Mouse (Mus musculus) layer of hippocampus, postnatal 14 days (tissue): ENCODE data around the gene Teddm2. TPM values are rescaled to one million over a fixed set of nuclear protein-coding genes. Genes with fewer than 3 reads are reported as not detected.

ENCODE experiments used
- DNase-seq, 2 experiments: peaks; one replicate each; pipeline ENCODE4 v3.0.0; 2021 to 2022; ENCODE audit warnings: low spot score in 2 of 2, mixed read lengths in 1 of 2
- long read RNA-seq, 2 experiments: library from polyadenylated mRNA; stranded (forward); transcript quantifications; one replicate each; pipeline ENCODE4 v2.0.0; 2021
- total RNA-seq, 2 experiments: library from RNA; stranded (reverse); gene quantifications; 2 replicates each; pipeline ENCODE4 v1.2.3; 2021

Gene Teddm2
- 1 to 10 TPM; 1.7 to 2.8 TPM for total RNA-seq
- long read RNA-seq, experiment 1, partial matches to known transcripts = 0 of 1 reads
- long read RNA-seq, experiment 1, other reads (novel, unspliced or antisense) = 0 of 1 reads
- long read RNA-seq, experiment 2, partial matches to known transcripts = 0 of 1 reads
- long read RNA-seq, experiment 2, other reads (novel, unspliced or antisense) = 1 of 1 reads

GRCm38 (mm10) chr1:153899731-153900380, at the start of gene Teddm2, which contains the start of gene Glul:
Teddm2 (minus strand) TSS chr1:153900228.
Glul (plus strand) TSS chr1:153899944.
- DNase-seq = peak; percentile 93 to 97

- DNase-seq = no peak
Measured at GRCm38 (mm10) chr1:153947837-153948236, 47.8 kb upstream of the Teddm2 start.

DNA sequence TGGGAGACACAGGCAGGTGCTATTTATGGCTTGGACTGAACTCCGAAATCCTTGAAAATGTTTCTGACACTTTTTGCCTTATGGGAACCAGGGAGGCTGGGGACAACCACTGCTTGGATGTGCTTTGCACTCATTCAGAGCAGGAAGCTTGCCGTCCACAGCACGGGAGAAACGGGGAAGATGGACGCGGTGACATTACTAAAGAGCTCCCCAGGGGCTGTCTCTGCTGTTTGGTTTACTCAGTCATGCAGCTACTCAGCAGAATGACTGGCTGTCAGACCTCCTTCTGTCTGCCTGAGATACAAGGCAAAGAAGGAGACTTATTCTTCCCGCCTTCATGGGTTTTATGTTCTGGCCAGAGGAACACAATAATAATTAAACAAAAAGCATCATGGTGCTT, 46.9 kb upstream of the Teddm2 start:
- no peak for DNase-seq

DNA sequence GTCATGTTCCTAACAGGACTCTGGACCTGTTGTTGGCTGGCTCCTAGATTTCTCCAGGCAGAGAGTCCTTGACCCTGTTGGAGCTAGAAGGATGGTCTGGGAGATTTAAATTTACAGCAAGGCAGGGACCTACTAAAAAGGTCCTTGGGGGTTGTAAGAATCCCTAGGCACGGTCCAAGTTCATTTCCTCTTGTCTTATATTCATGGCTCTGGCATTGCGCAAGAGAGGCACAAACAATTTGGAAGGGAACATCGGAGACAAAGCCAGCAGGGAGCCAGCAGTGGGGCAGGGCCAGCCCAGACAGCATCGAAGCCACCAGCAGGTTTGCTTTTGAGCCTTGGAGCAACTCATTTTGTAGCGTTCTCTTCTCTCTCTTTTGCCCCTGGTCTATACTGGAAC, 45.2 kb upstream of the Teddm2 start:
- DNase-seq = no peak

- DNase-seq = peak in 1 of 2 experiments; percentile 34
Measured at GRCm38 (mm10) chr1:153940986-153941385, 41.0 kb upstream of the Teddm2 start.

GRCm38 (mm10) chr1:153937025-153937424, 37.0 kb upstream of the Teddm2 start:
- no peak for DNase-seq

DNA sequence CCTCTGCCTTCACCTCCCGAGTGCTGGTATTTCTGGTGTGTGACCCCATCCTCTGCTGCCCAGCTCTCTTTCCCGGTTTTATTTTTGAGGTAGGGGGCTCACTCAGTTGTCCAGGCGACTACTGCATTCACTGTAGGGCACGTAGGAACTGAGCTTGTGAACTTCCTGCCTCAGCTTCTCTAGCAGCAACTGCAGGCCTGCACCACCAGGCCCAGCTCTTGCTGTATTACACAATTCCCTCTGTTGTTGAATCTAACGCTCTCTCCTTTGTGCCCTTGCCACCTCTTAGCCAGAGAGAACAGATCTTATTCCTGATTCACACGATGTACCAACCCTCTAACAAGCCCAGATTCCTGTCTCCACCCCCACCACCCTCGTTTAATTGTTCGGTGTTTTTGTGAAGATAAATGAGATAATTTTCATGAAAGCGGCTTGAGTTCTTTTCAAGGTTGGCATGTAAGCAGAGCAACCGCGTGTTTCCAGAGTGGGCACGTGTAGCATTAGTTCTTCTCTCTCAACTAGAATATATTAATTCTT, 35.9 kb upstream of the Teddm2 start:
- no peak for DNase-seq

- no peak for DNase-seq
Measured at GRCm38 (mm10) chr1:153933772-153934171, 33.7 kb upstream of the Teddm2 start.

DNA sequence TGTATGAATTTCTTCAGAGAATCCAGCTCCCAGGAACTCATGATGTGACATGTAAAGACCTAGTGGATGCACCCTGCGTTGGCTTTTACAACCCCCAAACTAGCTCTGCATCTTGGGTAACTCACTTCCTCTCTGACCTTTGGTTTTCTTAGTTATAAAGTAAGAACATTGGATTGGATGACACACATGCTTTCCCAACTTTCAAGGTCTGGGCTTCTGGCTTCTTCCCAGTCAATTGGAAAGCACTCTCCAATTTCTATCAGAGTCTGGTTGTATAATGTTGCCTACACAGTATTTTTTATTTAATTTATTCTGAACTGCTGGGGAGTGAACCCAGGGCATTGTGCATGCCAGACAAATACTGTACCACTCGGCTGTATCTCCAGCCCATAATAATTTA, 30.4 kb upstream of the Teddm2 start:
- DNase-seq = no peak

- no peak for DNase-seq
Measured at GRCm38 (mm10) chr1:153924395-153925385, 24.7 kb upstream of the Teddm2 start.

GRCm38 (mm10) chr1:153922571-153923021, 22.6 kb upstream of the Teddm2 start:
- DNase-seq = no peak

DNA sequence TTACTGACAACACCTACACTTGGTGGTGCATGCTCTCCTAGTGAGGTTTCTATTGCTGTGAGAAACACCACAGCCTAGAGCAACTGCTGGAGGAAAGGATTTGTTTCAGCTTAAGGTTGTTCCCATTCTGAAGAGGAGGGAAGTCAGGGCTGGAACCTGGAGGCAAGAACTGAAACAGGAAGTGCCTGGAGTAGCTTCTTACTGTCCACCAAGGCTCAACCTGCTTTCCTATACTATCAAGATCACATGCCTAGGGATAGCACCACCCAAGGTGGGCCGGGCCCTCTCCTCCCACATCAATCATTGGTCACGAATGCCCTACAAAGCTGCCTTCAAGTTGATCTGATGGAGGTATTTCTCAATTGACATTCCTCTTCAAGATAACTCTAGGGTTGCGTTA, 21.6 kb upstream of the Teddm2 start:
- DNase-seq = no peak

GRCm38 (mm10) chr1:153918521-153919206, 18.6 kb upstream of the Teddm2 start:
- no peak for DNase-seq

DNA sequence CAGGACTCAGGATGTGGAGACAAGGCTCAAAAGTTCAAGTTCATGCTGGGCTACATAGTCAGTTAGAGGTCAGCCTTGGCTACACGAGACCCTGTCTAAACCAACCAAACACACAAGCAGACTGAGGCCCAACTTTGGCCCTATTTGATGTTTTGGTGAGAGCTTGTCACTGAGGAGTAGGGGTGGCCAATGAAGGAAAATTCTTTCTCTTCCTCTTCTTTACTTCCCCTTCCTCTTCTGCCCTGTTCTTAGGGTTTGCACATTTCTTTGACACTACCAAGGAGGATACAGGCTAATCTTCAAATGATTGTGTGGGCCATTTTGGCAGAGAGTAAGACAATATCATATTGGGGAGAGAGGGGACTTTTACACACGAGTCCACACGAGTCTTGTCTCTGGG, 13.8 kb upstream of the Teddm2 start:
- DNase-seq = no peak

GRCm38 (mm10) chr1:153911276-153911795, 11.3 kb upstream of the Teddm2 start:
- no peak for DNase-seq

- DNase-seq = no peak
Measured at GRCm38 (mm10) chr1:153910423-153910822, 10.4 kb upstream of the Teddm2 start.

- no peak for DNase-seq
Measured at GRCm38 (mm10) chr1:153909963-153910291, 9.9 kb upstream of the Teddm2 start.

DNA sequence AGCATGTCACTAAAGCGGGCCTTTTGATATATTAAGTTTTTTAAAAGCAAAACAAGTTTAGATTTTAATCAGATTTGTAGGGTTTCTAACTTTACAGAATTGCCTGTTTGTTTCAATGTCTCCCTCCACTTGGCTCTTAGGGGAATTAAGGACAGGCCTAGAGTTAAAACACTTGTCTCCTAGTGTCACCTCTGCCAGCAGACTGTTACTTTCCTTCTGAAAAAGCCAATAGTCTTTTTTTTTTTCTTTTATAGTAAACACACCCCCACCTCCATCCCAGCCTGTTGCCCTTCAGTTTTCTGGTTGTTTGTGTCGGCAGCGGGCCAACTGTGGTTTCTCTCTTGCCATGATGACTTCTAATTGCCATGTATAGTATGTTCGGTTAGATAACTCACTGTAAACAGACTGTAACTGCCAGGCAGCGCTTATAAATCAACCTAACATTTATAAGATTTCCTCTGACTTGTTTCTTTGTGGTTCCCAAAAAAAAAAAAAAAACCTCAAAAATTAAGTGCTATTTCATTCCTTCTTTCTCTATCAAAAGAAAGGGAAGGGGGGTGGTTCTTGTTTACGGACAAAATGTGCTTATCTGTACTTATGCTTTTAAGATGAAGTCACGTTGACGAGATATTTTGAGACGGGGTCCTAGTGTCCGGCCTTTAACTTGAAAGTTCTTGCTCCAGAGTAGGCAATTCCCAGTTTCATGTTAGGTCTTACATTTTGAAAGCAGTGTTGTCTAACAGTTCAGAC, 9.4 kb upstream of the Teddm2 start:
- no peak for DNase-seq

GRCm38 (mm10) chr1:153908741-153909140, 8.7 kb upstream of the Teddm2 start:
- DNase-seq = no peak

GRCm38 (mm10) chr1:153908208-153908607, 8.2 kb upstream of the Teddm2 start:
- DNase-seq = no peak
